Mouse (Mus musculus): ENCODE data around the gene Pip4k2a.

Gene Pip4k2a

GRCm38 (mm10) chr2:18891991-18892537 is 105.9 kb downstream of the Pip4k2a start:
- DNase-seq: no peak

GRCm38 (mm10) chr2:18890227-18891001 is 107.5 kb downstream of the Pip4k2a start:
- peak; percentile 1 for DNase-seq

DNA sequence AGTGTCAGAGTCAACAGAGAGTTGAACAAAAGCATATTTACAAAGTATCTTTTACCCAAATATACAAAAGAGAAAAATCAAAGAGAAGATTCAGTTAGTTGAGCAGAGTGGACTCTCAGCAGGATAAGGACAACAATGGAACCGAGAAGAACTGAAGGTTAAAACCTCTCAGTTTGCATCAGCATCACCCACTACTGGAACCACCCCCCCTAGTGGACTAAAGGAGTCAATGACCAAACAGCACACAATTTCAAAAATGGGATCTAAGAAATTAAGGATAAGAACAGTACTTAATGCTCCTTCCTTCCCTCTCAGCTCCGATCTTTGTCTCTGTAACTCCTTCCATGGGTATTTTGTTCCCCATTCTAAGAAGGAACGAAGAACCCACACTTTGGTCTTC is 113.6 kb downstream of the Pip4k2a start:
- no peak for DNase-seq

GRCm38 (mm10) chr2:18874626-18875025 is 123.3 kb downstream of the Pip4k2a start:
- peak; percentile 2 for DNase-seq

GRCm38 (mm10) chr2:18874063-18874462 is 123.9 kb downstream of the Pip4k2a start:
- DNase-seq: no peak

GRCm38 (mm10) chr2:18873440-18873839 is 124.5 kb downstream of the Pip4k2a start:
- DNase-seq: no peak

GRCm38 (mm10) chr2:18872797-18873196 is 125.1 kb downstream of the Pip4k2a start:
- peak; percentile 89 for DNase-seq

- no peak for DNase-seq
Measured at GRCm38 (mm10) chr2:18871087-18871486, 126.8 kb downstream of the Pip4k2a start.

DNA sequence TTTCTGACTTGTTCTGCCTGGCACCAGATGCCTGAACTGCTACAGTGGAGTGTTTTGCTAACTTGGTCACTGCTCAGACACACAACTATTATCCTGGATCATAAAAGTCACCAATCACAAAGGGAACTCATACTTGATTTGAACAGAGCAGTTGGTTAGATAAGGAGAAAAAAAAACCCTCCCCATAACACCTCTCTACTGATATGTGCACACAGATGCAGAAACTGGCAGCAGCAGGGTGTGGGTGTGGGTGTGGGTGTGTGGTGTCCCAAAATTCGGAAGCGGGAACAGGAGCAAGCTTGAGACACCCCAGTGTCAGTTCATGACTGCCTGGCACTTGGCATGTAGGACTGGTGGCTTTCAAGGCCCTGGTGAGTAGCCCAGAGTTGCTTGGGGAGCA is 130.9 kb downstream of the Pip4k2a start:
- DNase-seq: no peak

DNA sequence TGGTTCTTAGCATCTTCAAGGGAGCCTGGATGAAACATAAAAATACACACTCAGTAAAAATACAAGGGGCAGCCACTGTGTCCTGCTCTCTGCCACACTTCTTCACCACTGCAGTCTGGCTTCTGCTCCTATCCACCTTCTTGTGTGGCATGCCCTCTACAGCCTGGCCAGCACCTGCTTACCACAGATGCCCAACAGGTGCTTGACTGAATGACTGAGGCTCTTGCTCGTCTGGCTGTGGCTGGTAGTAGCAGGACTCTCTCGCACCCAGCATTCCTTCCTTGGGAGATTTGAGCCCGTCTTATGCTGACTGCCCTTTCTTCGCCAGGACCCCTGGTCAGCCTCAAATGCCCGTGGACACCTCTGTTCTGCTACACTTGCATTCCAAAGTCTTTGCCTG is 133.2 kb downstream of the Pip4k2a start:
- peak; percentile 3 for DNase-seq

DNA sequence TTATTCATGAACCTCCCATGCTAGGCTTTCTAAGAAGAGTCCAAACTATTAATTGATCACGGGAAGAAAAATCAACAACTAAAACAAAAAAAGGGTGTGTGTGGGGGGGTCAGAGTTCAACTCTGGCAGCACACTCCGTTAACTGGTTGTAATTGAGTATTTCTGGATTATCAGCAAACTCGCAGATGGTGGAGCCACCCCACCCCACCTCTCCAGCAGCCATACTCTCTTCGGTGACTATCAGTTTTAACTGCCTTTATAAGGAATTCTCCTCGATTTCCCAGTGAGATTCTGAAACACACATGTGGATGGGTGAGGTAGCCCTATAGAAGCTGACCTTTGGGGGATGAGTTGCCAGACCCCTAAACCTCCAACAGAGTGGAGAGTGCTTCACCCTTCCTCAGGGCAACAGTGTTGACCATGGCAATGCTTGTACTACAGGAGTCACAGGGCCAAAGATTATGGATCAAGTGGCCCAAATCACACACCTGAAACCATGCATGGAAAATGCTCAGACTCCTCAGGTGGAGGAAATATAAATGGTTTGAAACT is 136.2 kb downstream of the Pip4k2a start:
- no peak for DNase-seq

GRCm38 (mm10) chr2:18860686-18861085 is 137.2 kb downstream of the Pip4k2a start:
- DNase-seq: no peak

DNA sequence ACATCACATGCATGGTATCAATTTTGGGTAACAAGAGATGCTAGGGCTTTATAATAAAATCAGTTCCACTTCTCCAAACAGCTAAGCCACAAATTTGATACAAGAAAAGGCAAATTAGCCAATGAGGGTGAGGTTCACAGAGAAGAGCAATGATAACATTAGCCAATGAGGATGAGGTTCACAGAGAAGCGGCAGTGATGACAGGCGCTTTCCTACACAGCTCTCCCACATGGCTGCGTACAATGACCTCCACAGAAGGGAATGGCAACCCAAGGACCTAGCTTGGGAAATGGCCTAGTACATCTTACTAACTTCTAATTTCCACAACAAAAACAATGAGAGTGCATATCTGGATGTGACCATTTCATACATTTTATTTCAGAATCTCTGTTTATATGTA is 140.0 kb downstream of the Pip4k2a start:
- no peak for DNase-seq

- no peak for DNase-seq
Measured at GRCm38 (mm10) chr2:18856461-18856860, 141.5 kb downstream of the Pip4k2a start.

GRCm38 (mm10) chr2:18855246-18855645 is 142.7 kb downstream of the Pip4k2a start:
- DNase-seq: no peak

- no peak for DNase-seq
Measured at GRCm38 (mm10) chr2:18853345-18853744, 144.6 kb downstream of the Pip4k2a start.

GRCm38 (mm10) chr2:18850657-18851056 is 147.3 kb downstream of the Pip4k2a start:
- no peak for DNase-seq

DNA sequence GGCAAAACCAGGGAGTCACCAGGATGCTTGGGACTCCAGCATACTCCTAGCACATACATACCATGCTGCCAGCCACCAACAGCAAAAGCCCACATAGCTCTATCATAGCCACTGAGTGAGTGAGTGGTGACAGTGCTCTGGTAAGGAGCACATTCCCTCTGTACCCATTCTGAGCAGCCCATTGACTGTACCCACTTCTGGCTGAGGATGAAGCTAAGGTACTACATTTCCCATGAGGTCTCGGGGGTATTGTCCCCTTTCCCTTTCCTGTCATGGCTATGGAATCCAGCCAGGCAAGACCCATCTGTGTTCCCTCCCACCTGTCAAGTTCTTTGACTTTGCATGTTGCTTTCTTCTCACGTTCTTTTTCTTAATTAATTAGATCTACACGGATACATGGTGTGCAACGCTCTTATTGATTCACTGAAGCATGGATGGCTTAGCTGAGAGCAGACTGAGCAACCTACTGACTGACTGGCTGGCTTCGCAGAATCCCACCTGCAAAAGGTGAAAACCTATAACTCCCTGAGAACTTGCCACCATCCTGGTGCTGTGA is 149.8 kb downstream of the Pip4k2a start:
- no peak for DNase-seq

- DNase-seq: no peak
Measured at GRCm38 (mm10) chr2:18842527-18842926, 155.4 kb downstream of the Pip4k2a start.

- no peak for DNase-seq
Measured at GRCm38 (mm10) chr2:18841051-18841450, 156.9 kb downstream of the Pip4k2a start.

DNA sequence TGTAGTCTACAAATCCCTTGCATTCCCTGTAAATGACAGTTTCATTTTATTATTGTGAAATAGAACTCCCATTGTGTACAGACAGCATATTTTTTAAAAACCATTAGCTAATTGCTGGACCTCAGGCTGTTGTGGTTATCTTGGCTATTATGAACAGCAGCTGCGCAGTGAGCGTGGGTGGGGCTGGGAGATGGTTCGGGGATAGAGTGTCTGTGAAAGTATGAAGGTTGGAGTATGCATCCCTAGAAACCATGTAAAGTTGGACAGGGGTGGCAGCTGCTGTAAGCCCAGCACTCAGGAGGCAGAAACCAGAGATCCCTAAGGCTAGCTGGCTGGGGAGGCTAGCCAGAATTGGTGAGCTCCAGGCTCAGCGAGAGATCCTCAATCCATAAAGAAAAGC is 158.4 kb downstream of the Pip4k2a start:
- DNase-seq: no peak

DNA sequence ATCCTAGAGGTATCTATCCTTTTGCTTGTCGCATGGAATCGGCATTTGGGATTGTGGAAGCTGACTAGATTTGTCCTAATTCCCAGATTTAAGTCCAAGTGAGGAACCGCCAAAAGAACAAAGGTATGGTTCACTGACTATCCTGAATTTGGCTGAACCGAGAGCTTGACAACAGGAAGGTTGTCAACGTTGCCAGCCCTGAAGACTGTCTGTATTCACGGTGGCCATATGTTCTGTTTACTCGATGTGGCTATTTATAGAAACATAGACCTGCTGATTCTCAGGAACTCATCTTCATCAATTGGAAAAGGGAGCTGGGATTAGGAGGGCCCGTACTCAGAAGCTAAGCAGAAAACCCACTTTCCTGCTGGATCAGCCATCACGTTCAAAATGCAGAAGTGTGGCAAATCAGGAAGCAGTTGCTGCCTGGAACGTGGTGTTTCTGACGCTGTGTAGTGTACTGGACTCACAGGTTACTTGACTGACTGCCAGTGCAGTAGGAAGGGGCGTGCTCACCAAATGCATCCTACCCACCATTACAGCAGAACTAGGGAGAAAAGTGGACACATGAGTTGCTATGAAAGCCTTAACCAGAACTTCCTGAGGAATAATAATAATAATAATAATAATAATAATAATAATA is 162.5 kb downstream of the Pip4k2a start:
- DNase-seq: no peak

GRCm38 (mm10) chr2:18833024-18833590 is 164.8 kb downstream of the Pip4k2a start:
- no peak for DNase-seq
